Mouse (Mus musculus): ENCODE data around the gene Gimap1. TPM values are rescaled to one million over a fixed set of nuclear protein-coding genes. Genes with fewer than 3 reads are reported as not detected.

The Gimap1 gene
- total RNA-seq, 2 experiments from 2014 or later = 2.0 to 2.8 TPM

DNA sequence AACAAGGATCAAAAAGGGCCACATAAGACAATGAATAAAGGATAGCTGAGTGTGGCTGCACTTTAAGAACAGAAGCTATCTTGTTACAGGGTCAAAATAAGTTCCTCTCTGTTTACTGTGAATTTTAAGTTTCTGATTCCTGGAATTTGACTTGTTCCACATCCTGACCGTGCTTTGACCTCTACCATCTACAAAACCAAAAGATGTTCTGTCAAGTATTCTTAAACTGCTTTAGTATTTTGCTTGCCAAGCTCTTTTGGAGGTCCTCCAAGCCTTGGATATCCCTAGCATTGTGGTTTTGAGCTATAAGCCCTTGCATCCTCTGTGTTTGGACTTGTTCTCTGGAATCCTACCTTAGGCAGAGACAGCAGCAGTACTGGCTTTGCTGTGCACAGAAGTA lies 46.3 kb downstream of the Gimap1 start:
- intact Hi-C loops (cut with DNase I) = loop anchor here (10.0 kb wide), 1 partner anchor 610 kb away; no protein-coding TSS in a partner anchor
- DNase-seq (ENCODE audit: low spot score in 2 of 2) = no peak

DNA sequence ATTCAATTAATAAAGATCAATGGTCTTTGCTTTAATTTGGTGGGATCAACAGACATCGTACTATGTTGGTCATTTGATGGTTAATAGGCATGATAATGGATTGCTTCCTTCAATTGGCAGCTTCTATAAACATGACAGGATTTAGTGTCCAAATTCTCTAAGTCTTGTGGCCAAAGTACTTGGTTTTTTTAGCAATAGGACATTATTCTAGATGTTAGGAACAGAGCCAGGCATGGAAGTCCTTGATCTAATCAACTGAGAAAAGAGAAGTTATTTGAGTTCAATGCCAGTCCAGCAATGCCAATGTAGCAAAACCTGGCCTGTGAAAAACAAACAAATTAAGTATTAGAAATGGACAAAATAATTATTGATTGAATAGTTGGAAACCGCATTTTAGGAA lies 46.7 kb downstream of the Gimap1 start:
- intact Hi-C loops (cut with DNase I) = loop anchor here (10.0 kb wide), 1 partner anchor 611 kb away; no protein-coding TSS in a partner anchor
- DNase-seq (ENCODE audit: low spot score in 2 of 2) = no peak

- DNase-seq (ENCODE audit: low spot score in 2 of 2) = no peak
- intact Hi-C loops (cut with DNase I) = loop anchor here (10.0 kb wide), 1 partner anchor 613 kb away; no protein-coding TSS in a partner anchor
These were observed 49.0 kb downstream of the Gimap1 start for GRCm38 (mm10) chr6:48787867-48788266.

Other genes starting within 250 kb of the Gimap1 start
- gene Atp6v0e2, start 201.4 kb upstream of the Gimap1 start, total RNA-seq (2021) = 100 to 1,000 TPM; 458 to 480 TPM
- 10 to 100 TPM; 31.3 to 33.3 TPM for gene Lrrc61, start 184.3 kb upstream of the Gimap1 start, total RNA-seq (2021)
- gene Rarres2, start 166.3 kb upstream of the Gimap1 start, total RNA-seq (2021) = 10 to 100 TPM; 15.7 to 16.6 TPM
- not detected for gene Gm45021, start 149.4 kb upstream of the Gimap1 start, total RNA-seq (2021)
- 10 to 100 TPM; 46.6 to 53.2 TPM for gene Repin1, start 145.2 kb upstream of the Gimap1 start, total RNA-seq (2021)
- not detected for gene Gm44965, start 145.1 kb upstream of the Gimap1 start, total RNA-seq (2021)
- 1 to 10 TPM; 5.0 to 7.2 TPM for gene Zfp775, start 137.0 kb upstream of the Gimap1 start, total RNA-seq (2021)
- 10 to 100 TPM; 15.0 to 17.2 TPM for gene AI854703, start 112.3 kb upstream of the Gimap1 start, total RNA-seq (2021)
- 1 to 10 TPM in 1 of 2 experiments, under 1 TPM in 1; 0.46 to 1.2 TPM for gene Gimap8, start 91.8 kb upstream of the Gimap1 start, total RNA-seq (2021)
- gene Gimap9, start 62.9 kb upstream of the Gimap1 start, total RNA-seq (2021) = under 1 TPM in 1 of 2 experiments, not detected in 1; 0.69 TPM
- gene Gimap4, start 54.5 kb upstream of the Gimap1 start, total RNA-seq (2021) = under 1 TPM; 0.32 to 0.46 TPM
- gene Gimap6, start 30.8 kb upstream of the Gimap1 start, total RNA-seq (2021) = 1 to 10 TPM; 5.6 to 6.0 TPM
- 1 to 10 TPM; 1.7 to 2.3 TPM for gene Gm28053, start 20.4 kb upstream of the Gimap1 start, total RNA-seq (2021)
- not detected for gene Gimap7, start 20.4 kb upstream of the Gimap1 start, total RNA-seq (2021)
- gene Gimap5, start 7.1 kb downstream of the Gimap1 start, total RNA-seq (2021) = 1 to 10 TPM; 1.1 to 2.0 TPM
- not detected for gene Gimap3, start 31.8 kb downstream of the Gimap1 start, total RNA-seq (2021)
- 10 to 100 TPM; 30.2 to 34.9 TPM for gene Tmem176a, start 101.9 kb downstream of the Gimap1 start, total RNA-seq (2021)
- 10 to 100 TPM; 53.7 to 57.9 TPM for gene Tmem176b, start 102.4 kb downstream of the Gimap1 start, total RNA-seq (2021)
- gene Aoc1, start 133.8 kb downstream of the Gimap1 start, total RNA-seq (2021) = not detected
- gene 1600015I10Rik, start 190.8 kb downstream of the Gimap1 start, total RNA-seq (2021) = not detected
- gene Doxl2, start 235.9 kb downstream of the Gimap1 start, total RNA-seq (2021) = not detected
- not detected for gene Svs1, start 247.8 kb downstream of the Gimap1 start, total RNA-seq (2021)